Mouse (Mus musculus): ENCODE data around the gene Cyp4a31.
"Not testable (repeated sequence)": the region's sequence is repeated elsewhere in the genome, so short reads cannot be mapped to it uniquely, and the experiment has no call there.

Gene Cyp4a31

DNA sequence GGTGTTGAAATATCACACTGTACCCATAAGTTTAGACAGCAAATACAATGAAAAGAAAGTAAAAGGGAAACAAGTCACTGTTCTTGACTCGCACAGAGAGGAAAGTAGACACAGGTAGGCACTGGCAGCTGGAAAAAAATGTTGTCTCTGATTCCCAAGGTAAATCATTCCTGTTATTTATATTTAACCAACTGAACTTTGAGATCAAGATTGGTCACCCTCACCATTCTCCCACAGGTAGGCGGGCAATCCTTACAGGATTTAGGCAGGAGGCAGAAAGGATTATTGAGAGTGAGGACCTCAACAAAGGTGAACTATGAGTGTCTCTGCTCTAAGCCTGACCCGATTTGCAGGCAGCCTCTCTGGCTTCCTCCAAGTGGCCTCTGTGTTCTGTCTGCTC, at the start of gene Cyp4a31:
TSS of gene Cyp4a31 (plus strand) at position 249 of the 400 bp plus-strand sequence.
- DNase-seq (ENCODE audit: low read depth, low spot score) = no peak

- DNase-seq (ENCODE audit: low read depth, low spot score) = not testable (repeated sequence)
Measured at GRCm38 (mm10) chr4:115513964-115514363, 49.5 kb upstream of the Cyp4a31 start.

DNA sequence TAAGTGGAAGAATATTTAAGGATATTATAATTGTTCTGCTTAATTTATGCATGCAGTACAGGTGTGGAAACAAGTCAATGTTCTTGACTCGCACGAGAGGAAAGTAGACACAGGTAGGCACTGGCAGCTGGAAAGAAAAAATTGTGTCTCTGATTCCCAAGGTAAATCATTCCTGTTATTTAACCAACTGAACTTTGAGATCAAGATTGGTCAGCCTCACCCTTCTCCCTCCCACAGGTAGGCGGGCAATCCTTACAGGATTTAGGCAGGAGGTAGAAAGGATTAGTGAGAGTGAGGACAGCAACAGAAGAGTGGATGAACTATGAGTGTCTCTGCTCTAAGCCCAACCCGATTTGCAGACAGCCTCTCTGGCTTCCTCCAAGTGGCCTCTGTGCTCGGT, 45.4 kb upstream of the Cyp4a31 start, which contains the start of gene Cyp4a10:
TSS of gene Cyp4a10 (plus strand) at position 265 of the 400 bp plus-strand sequence.
- DNase-seq (ENCODE audit: low read depth, low spot score) = not testable (repeated sequence)

GRCm38 (mm10) chr4:115519444-115519843, 44.0 kb upstream of the Cyp4a31 start:
- no peak for DNase-seq (ENCODE audit: low read depth, low spot score)

DNA sequence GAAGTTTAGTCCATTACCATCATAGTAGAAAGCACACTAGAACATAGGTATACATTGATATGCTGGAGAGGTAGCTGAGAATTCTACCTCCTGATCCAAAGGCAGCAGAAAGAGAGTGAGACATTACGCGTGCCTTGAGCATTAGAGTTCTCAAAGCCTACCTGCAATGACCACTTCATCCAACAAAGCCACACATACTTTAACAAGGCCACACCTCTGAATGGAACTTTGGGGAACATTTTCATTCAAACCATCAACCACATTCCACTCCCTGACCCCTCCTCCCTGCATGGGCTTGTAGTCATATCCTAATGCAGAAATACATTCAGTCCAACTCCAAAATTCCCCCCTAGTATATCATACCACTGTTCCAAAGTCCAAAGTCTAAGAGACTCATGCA, 41.7 kb upstream of the Cyp4a31 start:
- no peak for DNase-seq (ENCODE audit: low read depth, low spot score)

GRCm38 (mm10) chr4:115545101-115545500, 18.3 kb upstream of the Cyp4a31 start:
- no peak for DNase-seq (ENCODE audit: low read depth, low spot score)

- no peak for DNase-seq (ENCODE audit: low read depth, low spot score)
Measured at GRCm38 (mm10) chr4:115546141-115546828, 17.2 kb upstream of the Cyp4a31 start.

GRCm38 (mm10) chr4:115552726-115553125, 10.7 kb upstream of the Cyp4a31 start:
- DNase-seq (ENCODE audit: low read depth, low spot score) = no peak

DNA sequence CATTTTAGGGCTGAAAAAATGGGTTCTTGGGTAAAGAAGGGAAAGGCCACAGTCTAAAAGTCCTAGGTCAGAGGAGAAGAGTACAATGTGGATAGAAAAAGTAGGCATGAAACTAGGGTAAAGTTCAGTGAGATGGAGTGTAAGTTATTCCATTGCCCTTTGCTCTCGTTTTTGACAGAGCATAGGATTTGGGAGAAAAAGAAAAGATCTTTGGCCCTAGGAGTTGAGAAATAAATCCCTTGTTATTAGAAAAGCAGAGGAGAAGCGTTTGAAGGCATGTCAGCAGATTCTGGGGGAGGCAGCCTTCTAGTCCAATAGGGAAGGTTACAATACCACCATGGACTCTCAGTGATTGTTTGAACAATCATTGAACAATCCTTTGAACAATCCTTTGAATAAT, 7.9 kb upstream of the Cyp4a31 start:
- no peak for DNase-seq (ENCODE audit: low read depth, low spot score)

DNA sequence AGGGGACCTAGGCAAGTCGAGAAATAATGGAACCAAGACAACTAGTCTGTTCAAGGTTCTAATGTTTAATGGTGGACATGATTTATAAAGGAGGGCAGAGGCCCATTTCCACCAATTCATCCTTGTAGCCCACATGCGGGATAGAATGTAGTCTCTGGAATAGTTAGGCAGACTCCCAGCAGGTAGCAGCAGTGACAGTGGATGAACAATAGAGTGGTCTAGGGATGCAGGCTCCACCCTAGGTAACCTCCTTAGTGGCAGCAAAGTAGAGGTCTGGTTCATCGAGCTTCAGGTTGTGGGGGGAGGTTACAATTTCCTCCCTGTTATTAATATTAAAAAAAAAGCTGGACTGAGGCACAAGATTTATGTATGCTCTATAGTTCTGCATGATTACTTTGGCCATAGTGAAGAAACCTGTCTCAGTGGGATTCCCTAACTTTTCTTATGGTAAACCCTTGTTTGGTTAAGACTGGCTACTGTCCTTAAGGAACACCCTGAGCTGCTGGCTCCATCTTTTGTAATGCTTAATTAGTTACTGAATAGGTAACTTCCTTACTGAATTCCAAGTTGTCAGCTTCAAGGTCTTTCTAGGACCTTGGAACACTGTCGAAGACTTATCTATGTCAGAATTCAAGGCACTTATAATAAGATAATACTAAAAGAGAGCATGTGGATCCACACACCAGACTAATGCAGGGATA, 5.4 kb upstream of the Cyp4a31 start:
- DNase-seq (ENCODE audit: low read depth, low spot score) = no peak

DNA sequence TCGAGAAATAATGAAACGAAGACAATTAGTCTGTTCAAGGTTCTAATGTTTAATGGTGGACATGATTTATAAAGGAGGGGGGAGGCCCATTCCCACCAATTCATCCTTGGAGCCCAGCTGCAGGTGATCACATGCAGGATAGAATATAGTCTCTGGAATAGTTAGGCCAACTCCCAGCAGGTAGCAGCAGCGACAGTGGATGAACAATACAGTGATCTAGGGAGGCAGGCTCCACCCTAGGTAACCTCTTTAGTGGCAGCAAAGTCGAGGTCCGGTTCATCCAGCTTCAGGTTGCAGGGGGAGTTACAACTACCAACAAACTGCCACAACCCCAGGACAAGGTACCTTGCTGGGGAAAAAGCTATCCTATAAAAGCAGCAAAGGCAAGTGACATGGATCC, 2.2 kb upstream of the Cyp4a31 start:
- not testable (repeated sequence) for DNase-seq (ENCODE audit: low read depth, low spot score)

- not testable (repeated sequence) for DNase-seq (ENCODE audit: low read depth, low spot score)
Measured at GRCm38 (mm10) chr4:115564469-115565225, 1.2 kb downstream of the Cyp4a31 start.

GRCm38 (mm10) chr4:115575255-115575654, 11.8 kb downstream of the Cyp4a31 start:
- no peak for DNase-seq (ENCODE audit: low read depth, low spot score)

- DNase-seq (ENCODE audit: low read depth, low spot score) = no peak
Measured at GRCm38 (mm10) chr4:115575776-115576175, 12.3 kb downstream of the Cyp4a31 start.

DNA sequence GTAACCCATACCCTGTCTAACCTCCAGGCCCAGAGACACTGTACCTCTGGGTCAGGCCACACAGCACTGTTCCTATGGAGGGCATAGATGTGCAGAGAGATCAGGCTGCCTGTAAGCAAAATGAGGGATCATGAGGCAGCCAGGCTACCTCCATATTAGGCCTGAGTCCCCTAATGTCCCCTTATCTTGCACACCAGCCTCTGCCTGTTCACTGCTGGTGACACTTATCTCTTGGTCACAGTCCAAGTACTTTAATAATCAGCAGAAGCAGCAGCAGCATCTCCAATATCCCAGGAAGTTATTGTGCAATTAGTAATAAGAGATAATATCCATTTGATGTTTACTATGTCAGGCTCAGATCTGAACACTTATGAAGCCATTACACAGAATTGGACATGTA, 19.6 kb downstream of the Cyp4a31 start:
- no peak for DNase-seq (ENCODE audit: low read depth, low spot score)

DNA sequence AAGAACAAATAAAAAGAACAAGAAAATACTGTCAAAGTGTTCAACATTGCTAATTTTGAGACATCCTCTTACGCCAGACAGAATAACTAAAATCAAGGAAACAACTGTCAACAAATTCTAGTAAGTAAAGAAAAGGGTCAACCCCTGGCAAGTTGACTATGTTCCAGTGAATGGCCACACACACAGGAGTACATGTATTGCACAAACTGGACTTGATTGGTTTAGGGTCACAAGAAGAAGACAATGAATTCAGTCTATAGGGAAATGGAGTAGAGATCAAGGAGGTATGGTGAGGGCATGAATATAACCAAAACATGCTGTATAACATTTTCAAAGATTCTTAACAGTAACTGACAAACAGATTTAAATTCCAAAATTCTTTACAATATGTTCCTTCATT, 32.9 kb downstream of the Cyp4a31 start:
- DNase-seq (ENCODE audit: low read depth, low spot score) = no peak

DNA sequence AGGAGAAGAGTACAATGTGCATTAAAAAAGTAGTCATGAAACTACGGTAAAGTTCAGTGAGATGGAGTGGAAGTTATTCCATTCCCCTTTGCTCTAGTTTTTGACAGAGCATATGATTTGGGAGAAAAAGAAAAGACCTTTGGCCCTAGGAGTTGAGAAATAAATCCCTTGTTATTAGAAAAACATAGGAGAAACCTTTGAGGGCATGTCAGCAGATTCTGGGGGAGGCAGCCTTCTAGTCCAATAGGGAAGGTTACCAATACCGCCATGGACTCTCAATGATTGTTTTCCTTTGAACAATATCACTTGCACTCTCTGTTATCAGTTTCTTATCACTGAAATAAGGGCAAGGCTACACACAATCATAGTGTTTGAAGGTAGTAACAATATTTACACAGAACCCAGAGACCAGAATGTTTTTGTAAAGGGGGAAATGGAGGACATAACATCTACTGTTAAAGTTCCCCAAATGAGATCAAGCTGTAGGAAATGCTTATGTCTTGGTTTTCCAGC, 33.4 kb downstream of the Cyp4a31 start:
- DNase-seq (ENCODE audit: low read depth, low spot score) = no peak

GRCm38 (mm10) chr4:115600611-115601010, 37.2 kb downstream of the Cyp4a31 start, which contains the start of gene Cyp4a32:
Gene Cyp4a32, plus strand, starts transcription at chr4:115600969.
- not testable (repeated sequence) for DNase-seq (ENCODE audit: low read depth, low spot score)

- DNase-seq (ENCODE audit: low read depth, low spot score) = no peak
Measured at GRCm38 (mm10) chr4:115614005-115614404, 50.6 kb downstream of the Cyp4a31 start.

- not testable (repeated sequence) for DNase-seq (ENCODE audit: low read depth, low spot score)
Measured at GRCm38 (mm10) chr4:115625560-115625959, 62.1 kb downstream of the Cyp4a31 start.

Measured in A20 (cell line).